Mouse (Mus musculus) embryonic fibroblast, embryonic 13.5 days (primary cell): ENCODE results near the gene Zfp746.

ENCODE experiments used
- CTCF ChIP-seq: IDR thresholded peaks from 2 replicates; pipeline ENCODE4 v1.5.1; 2011; ENCODE audit warnings: mild to moderate bottlenecking, control low read depth, low read length, moderate library complexity, borderline replicate concordance; ENCODE audit not compliant: insufficient read depth
- POLR2A ChIP-seq: IDR thresholded peaks from 2 replicates; pipeline ENCODE4 v1.6.1; 2011; ENCODE audit warnings: low read depth, mild to moderate bottlenecking, control low read depth, low read length, moderate library complexity

DNA sequence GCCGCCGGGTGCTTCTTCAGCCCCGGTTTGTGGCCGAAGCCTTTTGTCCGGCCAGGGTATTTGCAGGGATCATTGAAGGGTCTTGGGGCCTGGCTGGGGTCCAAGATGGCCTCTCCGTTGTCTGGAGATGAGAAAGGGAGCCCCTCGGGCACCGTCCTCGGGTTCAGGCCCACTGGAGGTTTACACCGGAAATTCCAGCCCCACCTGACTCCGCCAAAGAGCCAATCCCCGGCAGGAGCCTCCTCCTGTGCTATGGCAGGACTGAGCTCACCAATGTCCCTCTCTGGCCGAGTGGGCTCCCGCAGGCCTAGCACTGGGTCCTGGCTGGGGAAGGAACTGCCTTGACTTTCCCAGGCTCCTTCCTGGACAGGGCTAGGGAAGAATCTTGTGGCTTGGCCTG lies 21.9 kb downstream of the Zfp746 start:
- TF ChIP-seq CTCF = no peak
- TF ChIP-seq POLR2A = no peak
